Mouse (Mus musculus) hindbrain, embryonic 12.5 days (tissue): ENCODE data around the gene Prmt1. TPM values are rescaled to one million over a fixed set of nuclear protein-coding genes. Genes with fewer than 3 reads are reported as not detected.
"Not testable (repeated sequence)": the region's sequence is repeated elsewhere in the genome, so short reads cannot be mapped to it uniquely, and the experiment has no call there.

ENCODE experiments used
- ATAC-seq: fragments of 200-750 bp; cut with Nextera tagmentation; 2 replicates; pipeline ENCODE4 v1.8.0; 2017; ENCODE audit warnings: moderate TSS enrichment; ENCODE audit not compliant: low FRiP score
- H3K27ac ChIP-seq: fragments of 300-500 bp; sonication (generic); 2 replicates; pipeline ENCODE4 v1.5.1; 2016; ENCODE audit warnings: mild to moderate bottlenecking
- H3K27me3 ChIP-seq: fragments of 300-500 bp; sonication (generic); 2 replicates; pipeline ENCODE4 v1.6.1; 2016; ENCODE audit warnings: mild to moderate bottlenecking
- H3K36me3 ChIP-seq: fragments of 300-500 bp; sonication (generic); 2 replicates; pipeline ENCODE4 v1.6.1; 2016; ENCODE audit warnings: mild to moderate bottlenecking
- H3K4me1 ChIP-seq: fragments of 300-500 bp; sonication (generic); 2 replicates; pipeline ENCODE4 v1.6.1; 2016
- H3K4me2 ChIP-seq: fragments of 300-500 bp; sonication (generic); replicated peaks from 2 replicates; pipeline ENCODE4 v1.6.1; 2016; ENCODE audit warnings: mild to moderate bottlenecking
- H3K4me3 ChIP-seq: fragments of 300-500 bp; sonication (generic); 2 replicates; pipeline ENCODE4 v1.5.1; 2016; ENCODE audit warnings: mild to moderate bottlenecking
- H3K9ac ChIP-seq: fragments of 300-500 bp; sonication (generic); 2 replicates; pipeline ENCODE4 v1.6.1; 2016; ENCODE audit warnings: mild to moderate bottlenecking, moderate library complexity
- H3K9me3 ChIP-seq: fragments of 300-500 bp; sonication (generic); replicated peaks from 2 replicates; pipeline ENCODE4 v1.6.1; 2016; ENCODE audit warnings: mild to moderate bottlenecking
- WGBS: fragments of 180-500 bp; shearing (Covaris S2); methylation state at CpG from one replicate; pipeline ENCODE4 v1.1.7; 2016; 5-methylcytosine and 5-hydroxymethylcytosine counted together
- polyA plus RNA-seq: library from polyadenylated mRNA; unstranded; fragments of >200 nt; fragmentation: Nextera tagmentation; extraction: Ambion mirVana; gene quantifications from 2 replicates; pipeline ENCODE4 v1.2.1, GENCODE M21; 2016

Prmt1 gene
- polyA plus RNA-seq = 551 and 566 TPM in 2 replicates

- Histone ChIP-seq H3K27me3 (no peaks in the 10 kb centered on the region), H3K36me3 (peaks cover 28% of the 10 kb centered on the region)
- under 1% methylated on average over 42 of the region's 42 CpGs for WGBS
Measured at GRCm38 (mm10) chr7:44986192-44986878, at the start of gene Prmt1. Gene Prmt1, minus strand, starts transcription at chr7:44986568.

GRCm38 (mm10) chr7:45035631-45036030 is 49.3 kb upstream of the Prmt1 start:
- no peaks in the 10 kb centered on the region for H3K9me3 ChIP-seq
- no peak overlapping the region for H3K27ac ChIP-seq
- no peak for ATAC-seq
- no peak overlapping the region for H3K9ac ChIP-seq
- no peak overlapping the region for H3K4me3 ChIP-seq
- no peak overlapping the region for H3K4me2 ChIP-seq
- no peaks in the 10 kb centered on the region for H3K4me1 ChIP-seq
- peaks cover 99% of the 10 kb centered on the region for H3K36me3 ChIP-seq
- 89% methylated on average over 3 of the region's 3 CpGs for WGBS
- H3K27me3 ChIP-seq = no peaks in the 10 kb centered on the region

More at GRCm38 (mm10) chr7:44986192-44986878, at the start of gene Prmt1:
- ATAC-seq = peak; percentile 98
- Histone ChIP-seq H3K4me2 (peak within 1 kb of the TSS; percentile 73), H3K9ac (peak within 1 kb of the TSS; percentile 99), H3K4me1 (peaks cover 40% of the 10 kb centered on the region), H3K9me3 (no peaks in the 10 kb centered on the region), H3K4me3 (peak within 1 kb of the TSS; percentile 96), H3K27ac (peak within 1 kb of the TSS; percentile 94)

- no peak overlapping the region for H3K9ac ChIP-seq
- no peak for ATAC-seq
- H3K4me1 ChIP-seq = no peaks in the 10 kb centered on the region
- no peak overlapping the region for H3K4me3 ChIP-seq
- H3K9me3 ChIP-seq = no peaks in the 10 kb centered on the region
- no peak overlapping the region for H3K4me2 ChIP-seq
- no peaks in the 10 kb centered on the region for H3K27me3 ChIP-seq
- H3K27ac ChIP-seq = no peak overlapping the region
- H3K36me3 ChIP-seq = peaks cover 99% of the 10 kb centered on the region
- WGBS = 94% methylated on average over 19 of the region's 19 CpGs
Measured at GRCm38 (mm10) chr7:45033722-45034359, 47.5 kb upstream of the Prmt1 start.

- Histone ChIP-seq H3K9ac (peak overlapping the region; percentile 23; the same call in 1 of the 2 replicates), H3K27me3 (no peaks in the 10 kb centered on the region), H3K4me3 (no peak overlapping the region), H3K9me3 (no peaks in the 10 kb centered on the region), H3K27ac (no peak overlapping the region), H3K4me1 (peaks cover 8% of the 10 kb centered on the region; the same call in 1 of the 2 replicates), H3K36me3 (peaks cover 94% of the 10 kb centered on the region), H3K4me2 (no peak overlapping the region)
- WGBS = 97% methylated on average over 8 of the region's 8 CpGs
- ATAC-seq = no peak
Measured at GRCm38 (mm10) chr7:45030857-45031256, 44.5 kb upstream of the Prmt1 start.

- H3K4me2 ChIP-seq = no peak overlapping the region
- no peak overlapping the region for H3K4me3 ChIP-seq
- H3K4me1 ChIP-seq = peaks cover 12% of the 10 kb centered on the region
- ATAC-seq = no peak
- no peak overlapping the region for H3K27ac ChIP-seq
- peaks cover 85% of the 10 kb centered on the region for H3K36me3 ChIP-seq
- 94% methylated on average over 6 of the region's 6 CpGs for WGBS
- no peak overlapping the region for H3K9ac ChIP-seq
- H3K9me3 ChIP-seq = no peaks in the 10 kb centered on the region
- H3K27me3 ChIP-seq = no peaks in the 10 kb centered on the region
Measured at GRCm38 (mm10) chr7:45029995-45030394, 43.6 kb upstream of the Prmt1 start.

- Histone ChIP-seq H3K4me1 (peaks cover 12% of the 10 kb centered on the region), H3K27me3 (no peaks in the 10 kb centered on the region), H3K9me3 (no peaks in the 10 kb centered on the region), H3K9ac (no peak overlapping the region), H3K4me3 (no peak overlapping the region), H3K36me3 (peaks cover 69% of the 10 kb centered on the region), H3K4me2 (no peak overlapping the region), H3K27ac (no peak overlapping the region)
- 93% methylated on average over 10 of the region's 11 CpGs for WGBS
- ATAC-seq = no peak
Measured at GRCm38 (mm10) chr7:45028351-45028750, 42.0 kb upstream of the Prmt1 start.

GRCm38 (mm10) chr7:45027761-45028160 is 41.4 kb upstream of the Prmt1 start:
- Histone ChIP-seq H3K4me1 (peaks cover 12% of the 10 kb centered on the region), H3K9ac (no peak overlapping the region), H3K27ac (no peak overlapping the region), H3K27me3 (no peaks in the 10 kb centered on the region), H3K36me3 (peaks cover 63% of the 10 kb centered on the region), H3K4me3 (no peak overlapping the region), H3K4me2 (no peak overlapping the region), H3K9me3 (no peaks in the 10 kb centered on the region)
- WGBS = 93% methylated on average over 9 of the region's 9 CpGs
- no peak for ATAC-seq

GRCm38 (mm10) chr7:45026256-45026655 is 39.9 kb upstream of the Prmt1 start:
- Histone ChIP-seq H3K9ac (no peak overlapping the region), H3K36me3 (peaks cover 48% of the 10 kb centered on the region), H3K4me2 (no peak overlapping the region), H3K27ac (peak overlapping the region; percentile 13; the same call in 1 of the 2 replicates), H3K27me3 (no peaks in the 10 kb centered on the region), H3K9me3 (no peaks in the 10 kb centered on the region), H3K4me1 (peaks cover 12% of the 10 kb centered on the region), H3K4me3 (no peak overlapping the region)
- 54% methylated on average over 2 of the region's 2 CpGs for WGBS
- ATAC-seq = no peak

GRCm38 (mm10) chr7:45025601-45026220 is 39.3 kb upstream of the Prmt1 start:
- Histone ChIP-seq H3K4me2 (no peak overlapping the region), H3K9me3 (no peaks in the 10 kb centered on the region), H3K27me3 (no peaks in the 10 kb centered on the region), H3K4me1 (peaks cover 12% of the 10 kb centered on the region), H3K4me3 (no peak overlapping the region), H3K36me3 (peaks cover 42% of the 10 kb centered on the region), H3K9ac (no peak overlapping the region), H3K27ac (peak overlapping the region; percentile 52)
- WGBS = 80% methylated on average over 8 of the region's 8 CpGs
- ATAC-seq = no peak

- no peak overlapping the region for H3K27ac ChIP-seq
- H3K9me3 ChIP-seq = no peaks in the 10 kb centered on the region
- no peak overlapping the region for H3K9ac ChIP-seq
- H3K36me3 ChIP-seq = peaks cover 31% of the 10 kb centered on the region
- H3K27me3 ChIP-seq = 0 out of 2 replicates have a peak, but pooled peaks cover 3% of the 10 kb centered on the region
- 85% methylated on average over 15 of the region's 15 CpGs for WGBS
- no peak overlapping the region for H3K4me2 ChIP-seq
- no peak for ATAC-seq
- peaks cover 12% of the 10 kb centered on the region for H3K4me1 ChIP-seq
- no peak overlapping the region for H3K4me3 ChIP-seq
Measured at GRCm38 (mm10) chr7:45024281-45025248, 38.2 kb upstream of the Prmt1 start.

GRCm38 (mm10) chr7:45023711-45024110 is 37.3 kb upstream of the Prmt1 start:
- not testable (repeated sequence) for H3K27ac ChIP-seq, H3K4me3 ChIP-seq, H3K4me2 ChIP-seq, H3K9ac ChIP-seq, H3K9me3 ChIP-seq, H3K27me3 ChIP-seq, ATAC-seq
- 84% methylated on average over 5 of the region's 5 CpGs for WGBS
- Histone ChIP-seq H3K4me1 (peaks cover 15% of the 10 kb centered on the region), H3K36me3 (peaks cover 22% of the 10 kb centered on the region)
